Mouse (Mus musculus) macrophage (primary cell): Measurements from ENCODE around the gene Slfn2. TPM values are rescaled to one million over a fixed set of nuclear protein-coding genes. Genes with fewer than 3 reads are reported as not detected.

ENCODE experiments used
- H3K27ac ChIP-seq: fragments of 350-480 bp; formaldehyde crosslinking; 2 replicates; pipeline ENCODE4 v1.9.0; 2021
- H3K36me3 ChIP-seq: fragments of 350-480 bp; formaldehyde crosslinking; 2 replicates; pipeline ENCODE4 v1.9.0; 2021; ENCODE audit errors: inconsistent target
- H3K4me3 ChIP-seq: fragments of 350-480 bp; formaldehyde crosslinking; 2 replicates; pipeline ENCODE4 v1.9.0; 2021; ENCODE audit errors: inconsistent target
- H3K79me2 ChIP-seq: fragments of 350-480 bp; formaldehyde crosslinking; 2 replicates; pipeline ENCODE4 v1.9.0; 2021; ENCODE audit errors: inconsistent target
- WGBS: methylation state at CpG from one replicate; pipeline ENCODE4 v1.1.7; 2026; ENCODE audit warnings: inconsistent platforms; ENCODE audit not compliant: missing documents; 5-methylcytosine and 5-hydroxymethylcytosine counted together
- polyA plus RNA-seq: library from polyadenylated mRNA; stranded (reverse); fragments of 250-400 nt; gene quantifications from 3 replicates; pipeline ENCODE4 v1.2.4, GENCODE M21; 2018; ENCODE audit warnings: inconsistent platforms

Gene Slfn2
- polyA plus RNA-seq, 1 experiment from 2014 or later, result 455 TPM

GRCm38 (mm10) chr11:83115138-83115537 lies 50.2 kb downstream of the Slfn2 start:
- Histone ChIP-seq H3K27ac (no peak overlapping the region), H3K36me3 (no peaks in the 10 kb centered on the region), H3K79me2 (peaks cover 36% of the 10 kb centered on the region; the same call in 1 of the 2 replicates), H3K4me3 (no peak overlapping the region)
- 8% methylated on average over 2 of the region's 2 CpGs for WGBS

GRCm38 (mm10) chr11:83116597-83117227 lies 51.8 kb downstream of the Slfn2 start, which contains the start of gene Slfn1:
Gene Slfn1, plus strand, starts transcription at chr11:83116849.
- WGBS, result 76% methylated on average over 13 of the region's 13 CpGs
- Histone ChIP-seq H3K27ac (no peak within 1 kb of the TSS), H3K79me2 (peaks cover 38% of the 10 kb centered on the region; the same call in 1 of the 2 replicates), H3K36me3 (no peaks in the 10 kb centered on the region; the same call in 1 of the 2 replicates), H3K4me3 (no peak within 1 kb of the TSS)

- H3K79me2 ChIP-seq, result peaks cover 38% of the 10 kb centered on the region; the same call in 1 of the 2 replicates
- H3K4me3 ChIP-seq, result no peak overlapping the region; the same call in 1 of the 2 replicates
- no peaks in the 10 kb centered on the region; the same call in 1 of the 2 replicates for H3K36me3 ChIP-seq
- WGBS, result 26% methylated on average over 3 of the region's 3 CpGs
- 0 out of 2 replicates have a peak overlapping the region, but pooled peaks have one; percentile 8 for H3K27ac ChIP-seq
These were observed 53.1 kb downstream of the Slfn2 start for GRCm38 (mm10) chr11:83118056-83118455.

Other genes starting within 250 kb of the Slfn2 start
- gene Rffl, start 193.9 kb upstream of the Slfn2 start, polyA plus RNA-seq, result 3.1 to 7.7 TPM (median 5.0 TPM) in 3 replicates
- gene Rad51d, start 174.5 kb upstream of the Slfn2 start, polyA plus RNA-seq, result 6.3 to 8.1 TPM (median 7.7 TPM) in 3 replicates
- not detected in 3 replicates for gene Fndc8, start 173.0 kb upstream of the Slfn2 start, polyA plus RNA-seq
- gene Nle1, start 156.7 kb upstream of the Slfn2 start, polyA plus RNA-seq, result 3.3 to 10.8 TPM (median 3.7 TPM) in 3 replicates
- 0.06 TPM in 1 of 3 replicates, not detected in the others for gene Unc45b, start 154.6 kb upstream of the Slfn2 start, polyA plus RNA-seq
- 138 to 296 TPM (median 191 TPM) in 3 replicates for gene Slfn5, start 113.8 kb upstream of the Slfn2 start, polyA plus RNA-seq
- 24.7 to 28.8 TPM (median 27.0 TPM) in 3 replicates for gene Slfn9, start 73.3 kb upstream of the Slfn2 start, polyA plus RNA-seq
- 43.7 to 104 TPM (median 83.5 TPM) in 3 replicates for gene Slfn8, start 44.3 kb upstream of the Slfn2 start, polyA plus RNA-seq
- gene Slfn1, start 51.7 kb downstream of the Slfn2 start, polyA plus RNA-seq, result 3.5 to 9.8 TPM (median 4.5 TPM) in 3 replicates
- gene Slfn4, start 110.1 kb downstream of the Slfn2 start, polyA plus RNA-seq, result 0.49 to 3.3 TPM (median 3.0 TPM) in 3 replicates
- gene Slfn3, start 126.2 kb downstream of the Slfn2 start, polyA plus RNA-seq, result 8.3 to 25.1 TPM (median 22.1 TPM) in 3 replicates
- gene Slfn14, start 221.6 kb downstream of the Slfn2 start, polyA plus RNA-seq, result not detected in 3 replicates
- 70.2 to 81.3 TPM (median 77.0 TPM) in 3 replicates for gene Ap2b1, start 233.9 kb downstream of the Slfn2 start, polyA plus RNA-seq
- gene Pex12, start 237.5 kb downstream of the Slfn2 start, polyA plus RNA-seq, result 6.9 to 7.9 TPM (median 7.7 TPM) in 3 replicates